Mouse (Mus musculus): ENCODE measurements around the gene Ncoa3. TPM values are rescaled to one million over a fixed set of nuclear protein-coding genes. Genes with fewer than 3 reads are reported as not detected.

The Ncoa3 gene
- polyA plus RNA-seq, 1 experiment from 2014 or later = 15.5 TPM

DNA sequence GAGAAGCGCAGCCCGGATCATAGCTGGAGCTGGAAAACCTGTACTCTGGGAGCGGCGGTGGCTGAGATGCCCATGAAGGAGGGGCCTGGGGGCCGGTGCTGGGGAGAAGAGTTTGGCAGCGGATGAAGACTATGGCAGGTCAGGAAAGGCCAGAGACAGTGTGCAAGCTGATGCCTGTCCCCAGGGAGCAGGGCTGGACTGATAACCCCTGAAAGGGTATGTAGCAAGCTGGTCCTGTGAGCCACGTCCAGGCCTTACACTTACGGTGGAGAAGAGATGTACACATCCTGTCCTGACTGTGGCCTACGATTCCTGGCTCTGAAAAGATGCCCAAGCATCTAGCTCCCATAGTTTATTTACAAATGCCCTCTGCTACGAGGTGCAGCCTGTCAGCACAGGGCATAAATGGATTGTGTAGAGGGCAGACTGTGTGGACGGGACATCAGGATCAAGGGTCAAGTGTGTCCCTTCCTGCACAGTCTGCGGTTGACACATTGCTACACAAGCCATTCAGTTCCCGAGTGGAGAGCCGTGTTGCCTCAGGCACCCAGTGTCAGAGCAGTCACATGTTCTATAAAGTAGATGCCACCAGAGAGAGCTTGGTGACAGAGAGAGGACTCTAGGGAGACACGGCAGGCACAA is 106.0 kb downstream of the Ncoa3 start:
- H3K4me1 ChIP-seq (ENCODE audit: control insufficient read depth, insufficient read depth, low read length) = peaks cover 9% of the 10 kb centered on the region
- H3K9me3 ChIP-seq (replicated peaks; ENCODE audit: control insufficient read depth, low read length, poor library complexity, severe bottlenecking) = no peaks in the 10 kb centered on the region
- no peaks in the 10 kb centered on the region for H3K27me3 ChIP-seq (ENCODE audit: control insufficient read depth, insufficient read depth, low read depth, low read length)
- peaks cover 5% of the 10 kb centered on the region; the same call in 1 of the 2 replicates for H3K36me3 ChIP-seq (ENCODE audit: control insufficient read depth, insufficient read depth, low read length)
- 0 out of 2 replicates have a peak overlapping the region, but pooled peaks have one; percentile 16 for H3K9ac ChIP-seq (ENCODE audit: low read depth, low read length)
- no peak; the same call in 1 of the 2 replicates for ATAC-seq
- H3K27ac ChIP-seq (ENCODE audit: low read length) = peak overlapping the region; percentile 47; the same call in 1 of the 2 replicates
- WGBS = 69% methylated on average over 15 of the region's 15 CpGs
- H3K4me3 ChIP-seq (ENCODE audit: low read depth, low read length) = no peak overlapping the region
- no peak overlapping the region for H3K4me2 ChIP-seq (ENCODE audit: low read length)

DNA sequence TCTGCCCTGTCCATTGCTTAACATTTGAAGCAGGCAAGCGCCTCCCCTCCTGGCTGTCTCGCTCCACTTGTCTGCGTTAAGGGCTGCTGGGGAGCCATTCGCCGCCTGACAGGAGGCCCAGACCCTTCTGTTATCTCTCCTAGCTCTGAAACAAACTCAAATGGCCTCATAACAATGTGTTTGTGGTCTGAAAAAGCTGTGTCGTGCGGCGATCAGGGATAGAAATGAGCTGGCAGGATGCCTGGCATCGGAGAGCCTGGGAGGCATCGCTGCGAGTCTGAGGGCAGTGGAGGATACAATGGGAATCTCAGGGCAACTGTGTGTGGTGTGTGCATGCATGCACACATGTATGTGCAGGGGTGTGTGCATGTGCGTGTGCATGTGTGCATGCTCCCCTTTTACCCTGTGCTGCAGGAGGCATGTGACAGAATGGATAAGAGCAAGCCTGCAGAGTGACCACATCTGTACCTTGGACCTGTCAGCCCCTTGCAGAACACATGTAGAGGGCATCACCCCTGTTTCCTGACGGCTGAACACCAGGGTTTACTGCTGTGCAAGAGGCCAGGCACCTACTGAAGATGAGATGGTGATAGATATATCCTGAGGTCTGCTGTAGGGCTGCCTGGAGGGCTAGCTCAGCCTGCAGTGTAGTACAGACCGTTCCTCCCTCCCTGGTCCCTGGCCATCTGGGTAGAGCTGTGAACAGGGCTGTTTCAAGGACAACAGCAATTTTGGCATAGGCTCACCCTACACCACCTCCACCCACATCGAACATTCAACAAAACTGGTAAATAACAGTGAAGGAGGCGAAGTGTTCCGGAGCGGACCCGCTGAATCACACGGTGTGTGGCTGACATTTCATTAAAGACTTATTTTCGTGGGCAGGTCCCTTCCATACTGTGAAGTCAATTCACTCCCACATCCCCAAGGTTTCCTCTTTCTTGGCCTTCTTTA is 108.2 kb downstream of the Ncoa3 start:
- WGBS = 71% methylated on average over 21 of the region's 21 CpGs
- H3K4me1 ChIP-seq (ENCODE audit: control insufficient read depth, insufficient read depth, low read length) = peaks cover 9% of the 10 kb centered on the region
- H3K27me3 ChIP-seq (ENCODE audit: control insufficient read depth, insufficient read depth, low read depth, low read length) = no peaks in the 10 kb centered on the region
- H3K27ac ChIP-seq (ENCODE audit: low read length) = no peak overlapping the region
- H3K9ac ChIP-seq (ENCODE audit: low read depth, low read length) = no peak overlapping the region
- H3K9me3 ChIP-seq (replicated peaks; ENCODE audit: control insufficient read depth, low read length, poor library complexity, severe bottlenecking) = no peaks in the 10 kb centered on the region
- H3K4me3 ChIP-seq (ENCODE audit: low read depth, low read length) = no peak overlapping the region
- no peak for ATAC-seq
- H3K4me2 ChIP-seq (ENCODE audit: low read length) = no peak overlapping the region
- no peaks in the 10 kb centered on the region for H3K36me3 ChIP-seq (ENCODE audit: control insufficient read depth, insufficient read depth, low read length)

- no peaks in the 10 kb centered on the region for H3K27me3 ChIP-seq (ENCODE audit: control insufficient read depth, insufficient read depth, low read depth, low read length)
- H3K4me1 ChIP-seq (ENCODE audit: control insufficient read depth, insufficient read depth, low read length) = peaks cover 15% of the 10 kb centered on the region
- H3K4me3 ChIP-seq (ENCODE audit: low read depth, low read length) = no peak overlapping the region
- WGBS = 73% methylated on average over 7 of the region's 7 CpGs
- H3K27ac ChIP-seq (ENCODE audit: low read length) = no peak overlapping the region
- no peaks in the 10 kb centered on the region for H3K9me3 ChIP-seq (replicated peaks; ENCODE audit: control insufficient read depth, low read length, poor library complexity, severe bottlenecking)
- H3K36me3 ChIP-seq (ENCODE audit: control insufficient read depth, insufficient read depth, low read length) = no peaks in the 10 kb centered on the region
- ATAC-seq = no peak
- H3K9ac ChIP-seq (ENCODE audit: low read depth, low read length) = no peak overlapping the region
- H3K4me2 ChIP-seq (ENCODE audit: low read length) = no peak overlapping the region
Measured at GRCm38 (mm10) chr2:166102893-166103292, 110.5 kb downstream of the Ncoa3 start.

DNA sequence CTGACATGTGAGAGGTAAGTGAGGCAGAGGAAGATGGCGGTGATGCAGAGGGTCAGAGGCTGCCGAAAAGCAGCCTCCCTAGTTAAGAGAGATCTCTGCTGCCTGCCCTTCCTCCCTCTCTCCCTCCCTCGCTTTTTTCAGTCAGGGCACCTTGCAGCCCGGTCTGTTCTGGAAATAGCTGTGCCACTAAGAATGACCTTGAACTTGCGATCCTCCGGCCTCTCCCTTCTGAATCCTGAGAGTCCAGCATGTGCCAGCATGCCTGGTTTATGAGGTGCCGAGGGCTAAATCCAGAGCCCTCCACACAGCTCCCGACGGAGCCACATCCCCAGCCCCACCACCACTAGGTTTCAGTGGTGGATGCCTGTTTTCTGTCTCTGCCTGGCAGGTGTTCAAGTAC is 113.5 kb downstream of the Ncoa3 start:
- Histone ChIP-seq H3K4me2 (ENCODE audit: low read length) (no peak overlapping the region), H3K9ac (ENCODE audit: low read depth, low read length) (no peak overlapping the region), H3K9me3 (replicated peaks; ENCODE audit: control insufficient read depth, low read length, poor library complexity, severe bottlenecking) (no peaks in the 10 kb centered on the region), H3K4me1 (ENCODE audit: control insufficient read depth, insufficient read depth, low read length) (peaks cover 11% of the 10 kb centered on the region), H3K27me3 (ENCODE audit: control insufficient read depth, insufficient read depth, low read depth, low read length) (no peaks in the 10 kb centered on the region), H3K27ac (ENCODE audit: low read length) (no peak overlapping the region), H3K36me3 (ENCODE audit: control insufficient read depth, insufficient read depth, low read length) (no peaks in the 10 kb centered on the region), H3K4me3 (ENCODE audit: low read depth, low read length) (no peak overlapping the region)
- WGBS = 83% methylated on average over 9 of the region's 9 CpGs
- no peak for ATAC-seq

GRCm38 (mm10) chr2:166106631-166107030 is 114.2 kb downstream of the Ncoa3 start:
- no peaks in the 10 kb centered on the region for H3K9me3 ChIP-seq (replicated peaks; ENCODE audit: control insufficient read depth, low read length, poor library complexity, severe bottlenecking)
- WGBS = 52% methylated on average over 2 of the region's 2 CpGs
- peak; percentile 46; the same call in 1 of the 2 replicates for ATAC-seq
- no peak overlapping the region for H3K9ac ChIP-seq (ENCODE audit: low read depth, low read length)
- H3K36me3 ChIP-seq (ENCODE audit: control insufficient read depth, insufficient read depth, low read length) = no peaks in the 10 kb centered on the region
- no peaks in the 10 kb centered on the region for H3K27me3 ChIP-seq (ENCODE audit: control insufficient read depth, insufficient read depth, low read depth, low read length)
- H3K4me1 ChIP-seq (ENCODE audit: control insufficient read depth, insufficient read depth, low read length) = peaks cover 11% of the 10 kb centered on the region
- no peak overlapping the region for H3K27ac ChIP-seq (ENCODE audit: low read length)
- no peak overlapping the region for H3K4me2 ChIP-seq (ENCODE audit: low read length)
- H3K4me3 ChIP-seq (ENCODE audit: low read depth, low read length) = no peak overlapping the region

DNA sequence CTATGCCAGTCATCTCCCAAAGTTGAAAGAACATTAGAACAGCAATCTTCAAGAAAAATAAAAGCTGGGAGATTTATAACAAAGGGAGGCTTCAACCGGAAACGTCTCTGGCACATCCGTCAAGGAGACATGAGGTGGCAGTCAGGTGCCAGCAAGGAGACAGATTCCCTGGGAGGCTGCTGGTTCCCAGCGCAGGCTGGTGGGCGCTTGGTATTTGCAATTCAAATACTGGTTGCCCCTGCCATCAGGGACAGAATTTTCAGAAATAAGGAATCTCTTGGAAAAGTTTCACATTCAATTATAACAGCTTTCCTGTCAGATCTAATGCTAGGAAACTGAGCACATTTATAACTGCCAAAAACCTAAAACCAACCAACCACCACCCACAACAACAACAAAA is 115.5 kb downstream of the Ncoa3 start:
- no peak for ATAC-seq
- Histone ChIP-seq H3K4me1 (ENCODE audit: control insufficient read depth, insufficient read depth, low read length) (peaks cover 11% of the 10 kb centered on the region), H3K27ac (ENCODE audit: low read length) (no peak overlapping the region; the same call in 1 of the 2 replicates), H3K9ac (ENCODE audit: low read depth, low read length) (no peak overlapping the region), H3K36me3 (ENCODE audit: control insufficient read depth, insufficient read depth, low read length) (no peaks in the 10 kb centered on the region), H3K4me3 (ENCODE audit: low read depth, low read length) (no peak overlapping the region), H3K27me3 (ENCODE audit: control insufficient read depth, insufficient read depth, low read depth, low read length) (no peaks in the 10 kb centered on the region), H3K4me2 (ENCODE audit: low read length) (no peak overlapping the region), H3K9me3 (replicated peaks; ENCODE audit: control insufficient read depth, low read length, poor library complexity, severe bottlenecking) (no peaks in the 10 kb centered on the region)
- WGBS = 53% methylated on average over 5 of the region's 5 CpGs

- Histone ChIP-seq H3K36me3 (ENCODE audit: control insufficient read depth, insufficient read depth, low read length) (no peaks in the 10 kb centered on the region), H3K4me1 (ENCODE audit: control insufficient read depth, insufficient read depth, low read length) (peaks cover 11% of the 10 kb centered on the region), H3K27ac (ENCODE audit: low read length) (no peak overlapping the region; the same call in 1 of the 2 replicates), H3K4me2 (ENCODE audit: low read length) (no peak overlapping the region), H3K9ac (ENCODE audit: low read depth, low read length) (no peak overlapping the region), H3K27me3 (ENCODE audit: control insufficient read depth, insufficient read depth, low read depth, low read length) (no peaks in the 10 kb centered on the region), H3K4me3 (ENCODE audit: low read depth, low read length) (no peak overlapping the region), H3K9me3 (replicated peaks; ENCODE audit: control insufficient read depth, low read length, poor library complexity, severe bottlenecking) (no peaks in the 10 kb centered on the region)
- ATAC-seq = no peak
- WGBS = 28% methylated on average over 4 of the region's 4 CpGs
Measured at GRCm38 (mm10) chr2:166108326-166108725, 115.9 kb downstream of the Ncoa3 start.

DNA sequence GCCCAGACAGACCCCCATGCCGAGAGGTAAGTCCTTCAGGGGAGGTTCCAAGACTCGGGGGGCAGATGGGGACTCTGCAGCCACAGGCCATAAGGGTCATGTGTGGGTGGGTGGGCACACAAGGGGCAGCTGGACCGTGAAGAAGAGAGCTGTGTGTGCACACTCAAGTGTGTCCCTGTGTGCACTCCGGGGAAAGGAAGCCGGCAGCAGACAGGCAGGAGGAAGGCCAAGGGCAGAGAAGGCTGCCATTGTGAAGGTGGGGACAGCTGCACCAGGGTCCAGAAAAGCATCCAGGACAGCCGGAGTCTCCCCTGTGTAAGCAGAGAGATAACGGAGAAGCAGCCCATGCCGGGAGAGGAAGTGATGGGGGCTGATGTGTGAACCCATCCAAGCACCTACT is 118.3 kb downstream of the Ncoa3 start:
- no peaks in the 10 kb centered on the region for H3K27me3 ChIP-seq (ENCODE audit: control insufficient read depth, insufficient read depth, low read depth, low read length)
- no peak overlapping the region for H3K9ac ChIP-seq (ENCODE audit: low read depth, low read length)
- H3K9me3 ChIP-seq (replicated peaks; ENCODE audit: control insufficient read depth, low read length, poor library complexity, severe bottlenecking) = no peaks in the 10 kb centered on the region
- no peak overlapping the region for H3K27ac ChIP-seq (ENCODE audit: low read length)
- ATAC-seq = no peak
- H3K4me3 ChIP-seq (ENCODE audit: low read depth, low read length) = no peak overlapping the region
- H3K4me2 ChIP-seq (ENCODE audit: low read length) = no peak overlapping the region
- H3K4me1 ChIP-seq (ENCODE audit: control insufficient read depth, insufficient read depth, low read length) = peaks cover 10% of the 10 kb centered on the region
- WGBS = 71% methylated on average over 8 of the region's 8 CpGs
- no peaks in the 10 kb centered on the region for H3K36me3 ChIP-seq (ENCODE audit: control insufficient read depth, insufficient read depth, low read length)

- 76% methylated on average over 2 of the region's 2 CpGs for WGBS
- ATAC-seq = no peak
Measured at GRCm38 (mm10) chr2:166111238-166111637, 118.8 kb downstream of the Ncoa3 start.

More at GRCm38 (mm10) chr2:166111238-166111637, 118.8 kb downstream of the Ncoa3 start:
- no peak overlapping the region for H3K9ac ChIP-seq (ENCODE audit: low read depth, low read length)
- H3K36me3 ChIP-seq (ENCODE audit: control insufficient read depth, insufficient read depth, low read length) = no peaks in the 10 kb centered on the region
- no peaks in the 10 kb centered on the region for H3K27me3 ChIP-seq (ENCODE audit: control insufficient read depth, insufficient read depth, low read depth, low read length)
- H3K4me3 ChIP-seq (ENCODE audit: low read depth, low read length) = no peak overlapping the region
- H3K9me3 ChIP-seq (replicated peaks; ENCODE audit: control insufficient read depth, low read length, poor library complexity, severe bottlenecking) = no peaks in the 10 kb centered on the region
- peaks cover 5% of the 10 kb centered on the region for H3K4me1 ChIP-seq (ENCODE audit: control insufficient read depth, insufficient read depth, low read length)
- H3K27ac ChIP-seq (ENCODE audit: low read length) = no peak overlapping the region
- H3K4me2 ChIP-seq (ENCODE audit: low read length) = no peak overlapping the region
